Mouse (Mus musculus) cortical plate, adult 2 months (tissue): ENCODE data around the gene Arl6ip4.

Source experiments
- CTCF ChIP-seq: fragments of 200-500 bp; IDR thresholded peaks from 2 replicates; pipeline ENCODE4 v1.5.1; 2011; ENCODE audit warnings: mild to moderate bottlenecking, control low read depth, low read length; ENCODE audit not compliant: insufficient read depth; ENCODE audit errors: extremely low read depth
- POLR2A ChIP-seq: fragments of 200-500 bp; IDR thresholded peaks from 2 replicates; pipeline ENCODE4 v1.6.1; 2011; ENCODE audit warnings: mild to moderate bottlenecking, low read length, control low read depth; ENCODE audit not compliant: insufficient read depth; ENCODE audit errors: extremely low read depth

DNA sequence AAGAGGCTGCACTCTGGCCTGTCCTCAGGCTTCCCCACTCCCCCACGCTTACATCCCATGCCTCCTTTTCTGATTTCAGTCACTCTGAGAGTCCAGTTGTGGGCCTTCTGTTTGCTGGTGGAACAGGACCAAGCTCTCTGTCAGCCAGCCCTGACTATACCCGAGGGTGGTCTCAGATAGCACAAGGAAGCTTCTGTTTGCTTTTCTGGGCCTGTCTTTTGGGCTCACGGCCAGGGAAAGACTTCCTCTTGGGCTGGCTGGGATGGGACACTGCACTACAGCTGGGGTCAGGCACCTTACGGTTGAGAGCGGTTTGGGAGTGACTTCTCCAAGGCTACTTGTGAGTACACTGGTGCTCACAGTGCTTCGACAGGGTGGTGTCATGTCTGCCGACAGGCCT is 22.2 kb downstream of the Arl6ip4 start:
- no peak for TF ChIP-seq POLR2A
- TF ChIP-seq CTCF: no peak
